Mouse (Mus musculus) CD4-positive helper T cell, adult 2 months (primary cell): ENCODE data around the gene Awat1.

ENCODE experiments used
- DNase-seq: peaks from one replicate; pipeline ENCODE4 v3.0.0-alpha.2; 2012; ENCODE audit warnings: low read depth, missing footprints, low spot score

Gene Awat1

GRCm38 (mm10) chrX:100571951-100572350 is at the start of gene Awat1:
Gene Awat1, plus strand, starts transcription at chrX:100572251.
- DNase-seq: no peak

GRCm38 (mm10) chrX:100524471-100524870 is 47.6 kb upstream of the Awat1 start, which contains the start of gene Dgat2l6:
Gene Dgat2l6, plus strand, starts transcription at chrX:100524838.
- DNase-seq: no peak

DNA sequence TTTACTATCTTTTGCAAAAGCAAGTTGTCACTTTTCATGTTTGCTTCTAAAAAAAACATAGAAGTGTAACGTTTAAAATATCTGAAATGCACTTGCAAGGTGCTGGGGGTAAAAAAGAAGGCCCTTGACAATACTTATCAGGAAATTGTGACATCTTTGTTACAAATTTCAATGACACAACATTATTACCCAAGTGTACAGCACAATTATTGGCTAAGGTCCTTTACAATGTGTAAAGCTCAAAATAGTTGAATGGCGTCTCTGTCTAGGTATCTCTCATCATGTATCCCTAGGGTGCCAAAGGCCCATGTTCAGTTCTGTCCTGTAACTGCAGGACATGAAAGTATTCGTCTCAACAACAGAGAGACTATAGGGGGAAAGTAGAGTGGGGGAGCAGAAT is 16.0 kb upstream of the Awat1 start:
- DNase-seq: no peak

DNA sequence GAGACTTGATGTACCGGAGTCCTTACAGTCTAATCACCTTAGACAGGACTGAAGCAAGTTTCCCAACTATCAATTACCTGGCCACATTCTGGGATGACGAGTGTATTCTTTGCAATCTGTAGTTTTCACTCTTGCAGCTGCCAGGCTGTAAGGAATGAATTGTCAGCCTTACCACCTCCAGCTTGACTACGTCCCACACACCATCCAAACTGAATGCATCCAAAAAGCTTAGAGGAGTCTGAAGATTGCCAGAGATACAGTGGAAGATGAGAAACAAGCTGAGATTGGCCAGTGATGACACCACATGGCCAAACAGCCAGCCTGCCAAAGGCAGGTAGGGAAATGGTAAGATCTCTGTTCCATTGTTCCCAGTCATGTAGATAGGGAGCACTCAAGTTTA is 6.4 kb upstream of the Awat1 start:
- no peak for DNase-seq

- no peak for DNase-seq
These were observed 22.7 kb downstream of the Awat1 start, which contains the start of gene P2ry4 for GRCm38 (mm10) chrX:100594791-100595190. Gene P2ry4, minus strand, starts transcription at chrX:100594869.

DNA sequence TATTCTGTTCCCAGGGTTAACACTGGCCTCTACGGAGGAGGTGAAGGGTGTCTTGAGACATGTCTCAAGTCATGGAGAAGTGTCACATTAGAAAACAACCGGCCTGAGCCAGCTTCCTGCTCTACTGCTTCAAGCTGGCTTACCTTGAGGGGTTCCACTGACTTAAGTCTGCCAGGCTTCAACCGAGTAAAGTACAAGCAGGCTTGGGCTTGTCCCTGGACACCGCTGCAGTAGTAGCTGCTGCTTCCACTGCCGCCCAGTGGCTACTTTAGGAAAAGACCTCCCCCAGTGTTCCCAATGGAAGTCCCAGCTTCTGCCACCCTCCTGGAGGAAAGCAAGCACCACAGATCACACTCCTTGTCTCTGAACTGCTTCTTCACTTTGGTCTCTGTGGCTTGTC is 25.4 kb downstream of the Awat1 start:
- DNase-seq: no peak

DNA sequence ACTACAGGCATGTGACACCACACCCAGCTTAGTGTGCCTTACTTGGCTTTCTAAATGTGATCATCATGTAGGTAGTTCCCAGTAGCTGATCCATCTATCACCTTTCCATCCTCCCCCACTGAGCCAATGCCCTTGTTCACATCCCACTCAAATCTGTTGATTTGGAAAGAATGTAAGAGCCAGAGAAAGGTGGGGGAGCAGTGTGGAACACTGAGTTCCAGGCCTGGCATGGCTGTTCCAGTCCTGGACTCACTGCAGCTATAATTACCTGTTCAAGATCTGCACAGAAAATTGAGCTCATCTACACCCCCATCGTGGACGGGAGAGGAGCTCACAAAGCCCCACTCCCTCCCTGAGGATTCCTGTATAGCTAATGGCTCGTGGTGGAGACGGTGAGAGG is 27.7 kb downstream of the Awat1 start:
- no peak for DNase-seq

DNA sequence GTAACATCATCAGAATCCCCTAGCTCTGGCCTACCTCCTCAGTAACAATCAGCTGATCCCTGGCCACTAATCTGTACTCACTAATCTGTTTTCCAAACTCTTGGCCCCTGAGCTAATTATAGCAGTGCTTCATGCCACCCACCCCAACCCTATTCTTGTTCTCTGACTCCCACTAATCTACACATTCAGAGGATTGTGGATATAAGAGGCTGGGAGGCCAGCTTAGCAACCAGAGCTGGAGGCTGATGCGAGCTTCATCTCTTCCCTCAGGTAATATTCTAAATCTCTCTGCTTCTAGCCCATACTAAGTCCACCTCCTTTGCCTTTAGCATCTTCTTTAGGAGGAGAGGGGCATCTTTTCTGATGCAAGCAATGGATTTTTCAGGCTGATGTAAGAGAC is 33.3 kb downstream of the Awat1 start, which contains the start of gene Arr3:
Gene Arr3, plus strand, starts transcription at position 184 of the 400 bp plus-strand sequence.
- DNase-seq: no peak

- DNase-seq: no peak
These were observed 46.4 kb downstream of the Awat1 start for GRCm38 (mm10) chrX:100618488-100618887.

- DNase-seq: no peak
These were observed 49.3 kb downstream of the Awat1 start for GRCm38 (mm10) chrX:100621366-100621765.

GRCm38 (mm10) chrX:100624242-100624641 is 52.2 kb downstream of the Awat1 start:
- no peak for DNase-seq

GRCm38 (mm10) chrX:100625146-100625545 is 53.1 kb downstream of the Awat1 start:
- DNase-seq: peak; percentile 11

GRCm38 (mm10) chrX:100625546-100625801 is 53.4 kb downstream of the Awat1 start, which contains the start of gene Kif4:
Gene Kif4, plus strand, starts transcription at chrX:100625737.
- DNase-seq: no peak

- peak; percentile 93 for DNase-seq
These were observed 54.0 kb downstream of the Awat1 start, which contains the start of gene Pdzd11 for GRCm38 (mm10) chrX:100625802-100626793. Gene Pdzd11, minus strand, starts transcription at chrX:100626568.
